Mouse (Mus musculus): ENCODE results near the gene Aplp2. TPM values are rescaled to one million over a fixed set of nuclear protein-coding genes. Genes with fewer than 3 reads are reported as not detected.

Gene Aplp2
- polyA plus RNA-seq, 1 experiment from 2014 or later = 385 TPM

GRCm38 (mm10) chr9:31240522-31241207, 29.1 kb upstream of the Aplp2 start:
- WGBS = 47% methylated on average over 8 of the region's 8 CpGs
- H3K27ac ChIP-seq (replicated peaks in 1 of 2; ENCODE audit: control insufficient read depth in 1 of 2, insufficient read depth in 1 of 2, low read depth in 2 of 2, low read length in 2 of 2) = no peak overlapping the region
- no peak for ATAC-seq (ENCODE audit: insufficient number of reproducible peaks, insufficient read depth, low FRiP score, low read depth)
- peaks cover 0 to 2% of the 10 kb centered on the region in 2 experiments; a peak in 2 of 4 replicates for H3K4me1 ChIP-seq (ENCODE audit: control insufficient read depth in 2 of 2, insufficient read depth in 2 of 2, low read length in 2 of 2)
- H3K27me3 ChIP-seq (ENCODE audit: control insufficient read depth, insufficient read depth, low read length) = no peaks in the 10 kb centered on the region
- H3K36me3 ChIP-seq (ENCODE audit: control insufficient read depth, insufficient read depth, low read length) = no peaks in the 10 kb centered on the region
- no peak overlapping the region for H3K4me2 ChIP-seq (ENCODE audit: low read length)
- no peak overlapping the region for H3K4me3 ChIP-seq (ENCODE audit: control insufficient read depth in 1 of 2, insufficient read depth in 1 of 2, low read depth in 1 of 2, low read length in 2 of 2)
- H3K9ac ChIP-seq (ENCODE audit: low read length) = no peak overlapping the region
- H3K9me3 ChIP-seq (ENCODE audit: control insufficient read depth, low read length) = no peaks in the 10 kb centered on the region

GRCm38 (mm10) chr9:31239551-31239950, 27.9 kb upstream of the Aplp2 start:
- H3K36me3 ChIP-seq (ENCODE audit: control insufficient read depth, insufficient read depth, low read length) = no peaks in the 10 kb centered on the region
- WGBS = 94% methylated on average over 2 of the region's 2 CpGs
- no peak overlapping the region for H3K27ac ChIP-seq (replicated peaks in 1 of 2; ENCODE audit: control insufficient read depth in 1 of 2, insufficient read depth in 1 of 2, low read depth in 2 of 2, low read length in 2 of 2)
- peaks cover 2 to 7% of the 10 kb centered on the region in 2 experiments; a peak in 2 of 4 replicates for H3K4me1 ChIP-seq (ENCODE audit: control insufficient read depth in 2 of 2, insufficient read depth in 2 of 2, low read length in 2 of 2)
- no peaks in the 10 kb centered on the region for H3K9me3 ChIP-seq (ENCODE audit: control insufficient read depth, low read length)
- no peak overlapping the region for H3K9ac ChIP-seq (ENCODE audit: low read length)
- H3K4me2 ChIP-seq (ENCODE audit: low read length) = no peak overlapping the region
- no peaks in the 10 kb centered on the region for H3K27me3 ChIP-seq (ENCODE audit: control insufficient read depth, insufficient read depth, low read length)
- no peak overlapping the region for H3K4me3 ChIP-seq (ENCODE audit: control insufficient read depth in 1 of 2, insufficient read depth in 1 of 2, low read depth in 1 of 2, low read length in 2 of 2)
- no peak for ATAC-seq (ENCODE audit: insufficient number of reproducible peaks, insufficient read depth, low FRiP score, low read depth)

- H3K4me3 ChIP-seq (ENCODE audit: control insufficient read depth in 1 of 2, insufficient read depth in 1 of 2, low read depth in 1 of 2, low read length in 2 of 2) = no peak overlapping the region
- H3K36me3 ChIP-seq (ENCODE audit: control insufficient read depth, insufficient read depth, low read length) = no peaks in the 10 kb centered on the region
- H3K9me3 ChIP-seq (ENCODE audit: control insufficient read depth, low read length) = no peaks in the 10 kb centered on the region
- no peak overlapping the region for H3K27ac ChIP-seq (replicated peaks in 1 of 2; ENCODE audit: control insufficient read depth in 1 of 2, insufficient read depth in 1 of 2, low read depth in 2 of 2, low read length in 2 of 2)
- 70% methylated on average over 2 of the region's 2 CpGs for WGBS
- H3K4me2 ChIP-seq (ENCODE audit: low read length) = no peak overlapping the region
- no peak for ATAC-seq (ENCODE audit: insufficient number of reproducible peaks, insufficient read depth, low FRiP score, low read depth)
- H3K4me1 ChIP-seq (ENCODE audit: control insufficient read depth in 2 of 2, insufficient read depth in 2 of 2, low read length in 2 of 2) = peaks cover 2 to 7% of the 10 kb centered on the region in 2 experiments; a peak in 2 of 4 replicates
- H3K27me3 ChIP-seq (ENCODE audit: control insufficient read depth, insufficient read depth, low read length) = no peaks in the 10 kb centered on the region
- no peak overlapping the region for H3K9ac ChIP-seq (ENCODE audit: low read length)
These were observed 26.9 kb upstream of the Aplp2 start for GRCm38 (mm10) chr9:31238526-31238925.

GRCm38 (mm10) chr9:31236079-31236478, 24.5 kb upstream of the Aplp2 start:
- 67% methylated on average over 5 of the region's 5 CpGs for WGBS

GRCm38 (mm10) chr9:31235489-31235888, 23.9 kb upstream of the Aplp2 start:
- H3K9me3 ChIP-seq (ENCODE audit: control insufficient read depth, low read length) = no peaks in the 10 kb centered on the region
- no peak overlapping the region for H3K27ac ChIP-seq (replicated peaks in 1 of 2; ENCODE audit: control insufficient read depth in 1 of 2, insufficient read depth in 1 of 2, low read depth in 2 of 2, low read length in 2 of 2)
- no peak for ATAC-seq (ENCODE audit: insufficient number of reproducible peaks, insufficient read depth, low FRiP score, low read depth)
- no peak overlapping the region for H3K4me3 ChIP-seq (ENCODE audit: control insufficient read depth in 1 of 2, insufficient read depth in 1 of 2, low read depth in 1 of 2, low read length in 2 of 2)
- no peak overlapping the region for H3K9ac ChIP-seq (ENCODE audit: low read length)
- no peak overlapping the region for H3K4me2 ChIP-seq (ENCODE audit: low read length)
- H3K4me1 ChIP-seq (ENCODE audit: control insufficient read depth in 2 of 2, insufficient read depth in 2 of 2, low read length in 2 of 2) = peaks cover under 1 to 7% of the 10 kb centered on the region in 2 experiments; a peak in 3 of 4 replicates
- no peaks in the 10 kb centered on the region for H3K36me3 ChIP-seq (ENCODE audit: control insufficient read depth, insufficient read depth, low read length)
- 73% methylated on average over 9 of the region's 9 CpGs for WGBS
- no peaks in the 10 kb centered on the region for H3K27me3 ChIP-seq (ENCODE audit: control insufficient read depth, insufficient read depth, low read length)

More at GRCm38 (mm10) chr9:31236079-31236478, 24.5 kb upstream of the Aplp2 start:
- H3K4me3 ChIP-seq (ENCODE audit: control insufficient read depth in 1 of 2, insufficient read depth in 1 of 2, low read depth in 1 of 2, low read length in 2 of 2) = no peak overlapping the region
- no peak overlapping the region for H3K4me2 ChIP-seq (ENCODE audit: low read length)
- ATAC-seq (ENCODE audit: insufficient number of reproducible peaks, insufficient read depth, low FRiP score, low read depth) = no peak
- no peaks in the 10 kb centered on the region for H3K27me3 ChIP-seq (ENCODE audit: control insufficient read depth, insufficient read depth, low read length)
- H3K36me3 ChIP-seq (ENCODE audit: control insufficient read depth, insufficient read depth, low read length) = no peaks in the 10 kb centered on the region
- no peak overlapping the region for H3K9ac ChIP-seq (ENCODE audit: low read length)
- no peaks in the 10 kb centered on the region for H3K9me3 ChIP-seq (ENCODE audit: control insufficient read depth, low read length)
- peaks cover 2 to 7% of the 10 kb centered on the region in 2 experiments; a peak in 3 of 4 replicates for H3K4me1 ChIP-seq (ENCODE audit: control insufficient read depth in 2 of 2, insufficient read depth in 2 of 2, low read length in 2 of 2)
- H3K27ac ChIP-seq (replicated peaks in 1 of 2; ENCODE audit: control insufficient read depth in 1 of 2, insufficient read depth in 1 of 2, low read depth in 2 of 2, low read length in 2 of 2) = no peak overlapping the region

- WGBS = 57% methylated on average over 4 of the region's 4 CpGs
- H3K4me3 ChIP-seq (ENCODE audit: control insufficient read depth in 1 of 2, insufficient read depth in 1 of 2, low read depth in 1 of 2, low read length in 2 of 2) = no peak overlapping the region
- no peak for ATAC-seq (ENCODE audit: insufficient number of reproducible peaks, insufficient read depth, low FRiP score, low read depth)
- H3K4me1 ChIP-seq (ENCODE audit: control insufficient read depth in 2 of 2, insufficient read depth in 2 of 2, low read length in 2 of 2) = peaks cover 0 to 7% of the 10 kb centered on the region in 2 experiments; a peak in 2 of 4 replicates
- no peaks in the 10 kb centered on the region for H3K9me3 ChIP-seq (ENCODE audit: control insufficient read depth, low read length)
- H3K9ac ChIP-seq (ENCODE audit: low read length) = no peak overlapping the region
- H3K27me3 ChIP-seq (ENCODE audit: control insufficient read depth, insufficient read depth, low read length) = no peaks in the 10 kb centered on the region
- no peak overlapping the region for H3K4me2 ChIP-seq (ENCODE audit: low read length)
- no peaks in the 10 kb centered on the region for H3K36me3 ChIP-seq (ENCODE audit: control insufficient read depth, insufficient read depth, low read length)
- H3K27ac ChIP-seq (replicated peaks in 1 of 2; ENCODE audit: control insufficient read depth in 1 of 2, insufficient read depth in 1 of 2, low read depth in 2 of 2, low read length in 2 of 2) = no peak overlapping the region
These were observed 23.4 kb upstream of the Aplp2 start for GRCm38 (mm10) chr9:31235030-31235429.

GRCm38 (mm10) chr9:31226541-31226940, 14.9 kb upstream of the Aplp2 start:
- no peak for ATAC-seq (ENCODE audit: insufficient number of reproducible peaks, insufficient read depth, low FRiP score, low read depth)
- Histone ChIP-seq H3K4me3 (ENCODE audit: control insufficient read depth in 1 of 2, insufficient read depth in 1 of 2, low read depth in 1 of 2, low read length in 2 of 2) (no peak overlapping the region), H3K9me3 (ENCODE audit: control insufficient read depth, low read length) (no peaks in the 10 kb centered on the region), H3K36me3 (ENCODE audit: control insufficient read depth, insufficient read depth, low read length) (no peaks in the 10 kb centered on the region), H3K9ac (ENCODE audit: low read length) (no peak overlapping the region), H3K4me1 (ENCODE audit: control insufficient read depth in 2 of 2, insufficient read depth in 2 of 2, low read length in 2 of 2) (peaks cover 6 to 10% of the 10 kb centered on the region in 2 experiments; a peak in 3 of 4 replicates), H3K27ac (replicated peaks in 1 of 2; ENCODE audit: control insufficient read depth in 1 of 2, insufficient read depth in 1 of 2, low read depth in 2 of 2, low read length in 2 of 2) (no peak overlapping the region), H3K4me2 (ENCODE audit: low read length) (no peak overlapping the region), H3K27me3 (ENCODE audit: control insufficient read depth, insufficient read depth, low read length) (no peaks in the 10 kb centered on the region)
- 63% methylated on average over 8 of the region's 8 CpGs for WGBS

Measured in heart, embryonic 14.5 days (tissue).